8 mouse cellular contexts compared by ENCODE assay signal in the genomic region with DNA sequence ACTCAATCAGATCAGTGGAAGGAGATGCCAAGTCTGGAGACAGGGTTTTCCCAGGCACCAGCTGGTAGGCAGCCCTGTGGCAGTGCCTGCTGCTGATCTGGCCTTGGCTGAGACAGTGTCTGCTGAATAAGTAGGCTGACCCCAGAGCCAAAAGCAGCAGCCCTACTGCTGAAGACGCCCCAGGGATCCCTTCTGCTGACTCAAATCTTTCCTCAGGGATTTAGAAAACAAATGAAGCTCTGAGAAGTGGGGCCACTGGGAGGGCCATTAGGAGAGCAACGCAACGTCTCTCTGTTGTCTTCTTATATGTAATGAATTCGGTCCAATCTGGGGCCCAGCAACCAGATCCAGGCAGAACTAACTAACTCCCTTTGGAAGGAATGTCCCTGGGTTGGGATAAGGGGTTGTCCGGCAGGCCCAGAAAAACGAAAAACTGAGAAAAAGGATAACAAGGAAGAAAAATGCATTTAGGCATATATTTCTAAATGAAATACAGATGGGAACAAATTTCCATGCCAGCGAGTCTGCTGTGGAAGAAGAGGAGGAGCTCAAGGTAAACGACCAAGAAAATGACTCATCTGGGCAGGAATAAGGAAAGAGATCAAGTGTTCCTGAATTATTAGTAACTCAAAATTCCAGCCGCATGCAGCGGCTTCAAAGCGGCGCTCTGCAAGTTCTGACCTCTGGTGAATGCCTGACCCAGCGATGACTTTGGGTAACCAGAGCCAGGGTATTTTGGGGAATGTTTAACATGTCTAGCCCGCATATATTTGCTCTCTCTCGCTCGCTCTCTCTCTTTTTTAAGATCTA.
DNase-seq lines count a peak whose midpoint lies in the region; ATAC-seq and TF ChIP-seq lines count a peak whose summit lies in the region.

No protein-coding gene starts in this region.

- TF ChIP-seq POLR2A in embryonic fibroblast, embryonic 13.5 days (IDR thresholded peaks at IDR 0.05; ENCODE audit: low read depth, low read length) = 0 out of 2 replicates have a peak, but pooled peaks have one; percentile 15

- peak; percentile 18 to 21 for DNase-seq in heart, adult 9 months (ENCODE audit: low spot score in 2 of 2)
- DNase-seq in heart, postnatal 10 days = no peak
- DNase-seq in adipocyte (ENCODE audit: low spot score) = peak; percentile 47
- DNase-seq in layer of hippocampus, adult 18-20 months (ENCODE audit: low spot score in 2 of 2) = no peak
- DNase-seq in left cerebral cortex, adult 8-10 months (ENCODE audit: low spot score in 2 of 2) = no peak
- no peak for DNase-seq in left cerebral cortex, postnatal 25 days (ENCODE audit: low spot score in 2 of 2)

- no peaks in the 10 kb centered on the region for H3K27me3 ChIP-seq in limb, embryonic 12.5 days

- no peaks in the 10 kb centered on the region for H3K36me3 ChIP-seq in limb, embryonic 12.5 days

- no peak overlapping the region for H3K4me3 ChIP-seq in embryonic fibroblast, embryonic 13.5 days (ENCODE audit: insufficient read depth, low read length)
- no peak overlapping the region for H3K4me3 ChIP-seq in limb, embryonic 12.5 days (replicated peaks)

- no peak overlapping the region for H3K9ac ChIP-seq in limb, embryonic 12.5 days (replicated peaks)

- H3K4me1 ChIP-seq in embryonic fibroblast, embryonic 13.5 days (ENCODE audit: control insufficient read depth, insufficient read depth, low read length) = peaks cover 6% of the 10 kb centered on the region
- H3K4me1 ChIP-seq in limb, embryonic 12.5 days (replicated peaks) = peaks cover 14% of the 10 kb centered on the region

- TF ChIP-seq CTCF in embryonic fibroblast, embryonic 13.5 days (IDR thresholded peaks at IDR 0.05; ENCODE audit: borderline replicate concordance, insufficient read depth, low read length) = no peak

- intact Hi-C loops in heart, postnatal 10 days (cut with DNase I) = no loop called here
- intact Hi-C loops in left cerebral cortex, postnatal 25 days (cut with DNase I) = no loop called here

- H3K4me2 ChIP-seq in limb, embryonic 12.5 days = no peak overlapping the region

- WGBS in limb, embryonic 12.5 days = 34% methylated on average over 16 of the region's 16 CpGs

- ATAC-seq in limb, embryonic 12.5 days (ENCODE audit: insufficient number of reproducible peaks, insufficient read depth, low FRiP score, low TSS enrichment, low read depth) = no peak

- H3K9me3 ChIP-seq in limb, embryonic 12.5 days = no peaks in the 10 kb centered on the region

- peak overlapping the region; percentile 87 for H3K27ac ChIP-seq in embryonic fibroblast, embryonic 13.5 days (ENCODE audit: insufficient read depth, low read length)
- peak overlapping the region; percentile 50; the same call in 1 of the 2 replicates for H3K27ac ChIP-seq in limb, embryonic 12.5 days

Comparison
In these comparisons a context has a peak if more than half of its experiments do, and no peak if none do; other contexts are left out.
1. DNase-seq: peak in heart, adult 9 months (2 of 2) and adipocyte (single experiment); none in heart, postnatal 10 days (0 of 2), layer of hippocampus, adult 18-20 months (0 of 2), left cerebral cortex, adult 8-10 months (0 of 2) and left cerebral cortex, postnatal 25 days (0 of 2).